Mouse (Mus musculus) forebrain, embryonic 16.5 days (tissue): Measurements from ENCODE around the gene Aff4. TPM values are rescaled to one million over a fixed set of nuclear protein-coding genes. Genes with fewer than 3 reads are reported as not detected.
"Not testable (repeated sequence)": the region's sequence is repeated elsewhere in the genome, so short reads cannot be mapped to it uniquely, and the experiment has no call there.

ENCODE experiments used
- ATAC-seq: fragments of 200-750 bp; cut with Nextera tagmentation; 2 replicates; pipeline ENCODE4 v1.8.0; 2017; ENCODE audit warnings: mild to moderate bottlenecking, moderate library complexity
- H3K27ac ChIP-seq: fragments of 300-500 bp; sonication (generic); 2 replicates; pipeline ENCODE4 v1.5.1; 2014; ENCODE audit warnings: low read length, control low read depth
- H3K27me3 ChIP-seq: fragments of 300-500 bp; sonication (generic); replicated peaks from 2 replicates; pipeline ENCODE4 v1.6.1; 2014; ENCODE audit warnings: low read length; ENCODE audit not compliant: control insufficient read depth, insufficient read depth
- H3K36me3 ChIP-seq: fragments of 300-500 bp; sonication (generic); 2 replicates; pipeline ENCODE4 v1.6.1; 2014; ENCODE audit not compliant: control insufficient read depth, insufficient read depth
- H3K4me1 ChIP-seq: fragments of 300-500 bp; sonication (generic); replicated peaks from 2 replicates; pipeline ENCODE4 v1.6.1; 2014; ENCODE audit warnings: low read length; ENCODE audit not compliant: control insufficient read depth, insufficient read depth
- H3K4me2 ChIP-seq: fragments of 300-500 bp; sonication (generic); 2 replicates; pipeline ENCODE4 v1.6.1; 2014; ENCODE audit warnings: mild to moderate bottlenecking, low read length, control low read depth
- H3K4me3 ChIP-seq: fragments of 300-500 bp; sonication (generic); replicated peaks from 2 replicates; pipeline ENCODE4 v1.5.1; 2014; ENCODE audit warnings: mild to moderate bottlenecking, low read length, control low read depth
- H3K9ac ChIP-seq: fragments of 300-500 bp; sonication (generic); replicated peaks from 2 replicates; pipeline ENCODE4 v1.6.1; 2014; ENCODE audit warnings: low read depth, low read length, control low read depth
- H3K9me3 ChIP-seq: fragments of 300-500 bp; sonication (generic); 2 replicates; pipeline ENCODE4 v1.6.1; 2016; ENCODE audit warnings: low read length; ENCODE audit not compliant: control insufficient read depth
- WGBS: fragments of 180-500 bp; shearing (Covaris S2); extraction: QIAGEN DNeasy Blood & Tissue Kit; methylation state at CpG from one replicate; pipeline ENCODE4 v1.1.7; 2014; 5-methylcytosine and 5-hydroxymethylcytosine counted together
- polyA plus RNA-seq: library from polyadenylated mRNA; unstranded; fragments of >200 nt; fragmentation: Nextera tagmentation; extraction: Ambion mirVana; gene quantifications from 2 replicates; pipeline ENCODE4 v1.2.1, GENCODE M21; 2015

Aff4 gene
- polyA plus RNA-seq, 1 experiment from 2014 or later: 62.0 TPM

DNA sequence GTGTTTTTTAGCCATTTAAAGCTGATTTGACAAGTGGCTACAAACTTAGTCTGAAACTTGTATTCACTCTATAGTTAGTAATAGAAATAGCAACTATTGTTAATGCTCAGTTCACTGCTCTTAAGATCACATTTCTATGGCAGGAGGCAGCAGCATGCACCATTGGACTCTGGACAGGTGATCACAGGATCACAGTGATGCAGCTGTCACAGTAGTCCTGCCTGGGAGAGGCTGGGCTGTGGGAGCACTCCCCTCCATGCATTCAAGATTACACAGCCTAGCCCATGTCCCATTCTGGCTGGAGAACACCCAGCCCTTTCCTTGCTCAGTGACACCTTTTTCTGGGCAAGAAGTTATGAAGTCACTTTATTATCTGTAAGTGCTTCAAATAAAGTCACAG, 67.4 kb downstream of the Aff4 start:
- H3K9ac ChIP-seq: no peak overlapping the region
- H3K27me3 ChIP-seq: no peaks in the 10 kb centered on the region
- no peak overlapping the region for H3K27ac ChIP-seq
- H3K4me1 ChIP-seq: no peaks in the 10 kb centered on the region
- no peak for ATAC-seq
- H3K9me3 ChIP-seq: no peaks in the 10 kb centered on the region
- no peak overlapping the region for H3K4me2 ChIP-seq
- no peak overlapping the region for H3K4me3 ChIP-seq
- peaks cover 47% of the 10 kb centered on the region for H3K36me3 ChIP-seq

DNA sequence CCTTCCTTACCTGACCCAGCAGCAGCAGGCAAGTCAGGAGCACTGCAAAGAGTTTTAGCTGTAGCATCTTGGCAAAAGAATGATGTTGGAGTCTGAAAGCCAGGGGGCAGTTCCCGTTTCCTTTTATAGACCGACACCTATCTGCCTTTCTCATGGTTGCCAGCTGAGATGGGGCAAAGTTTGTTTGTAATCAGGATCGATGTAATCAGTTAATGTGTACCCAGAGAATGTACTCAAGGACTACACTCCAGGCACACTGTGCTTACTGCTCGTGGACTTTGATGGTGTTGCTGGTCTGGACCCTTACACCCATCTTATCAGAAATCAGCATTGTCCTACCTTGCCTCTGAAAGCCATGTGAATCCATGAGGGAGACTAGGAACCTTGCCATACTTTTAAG, 72.4 kb downstream of the Aff4 start, which contains the start of gene Leap2:
Leap2 (minus strand) TSS at position 135 of the 400 bp plus-strand sequence.
- no peak within 1 kb of the TSS for H3K4me3 ChIP-seq
- no peaks in the 10 kb centered on the region for H3K27me3 ChIP-seq
- H3K9me3 ChIP-seq: no peaks in the 10 kb centered on the region
- no peak within 1 kb of the TSS for H3K4me2 ChIP-seq
- H3K36me3 ChIP-seq: peaks cover 17% of the 10 kb centered on the region
- no peaks in the 10 kb centered on the region for H3K4me1 ChIP-seq
- 88% methylated on average over 4 of the region's 4 CpGs for WGBS
- no peak within 1 kb of the TSS for H3K9ac ChIP-seq
- H3K27ac ChIP-seq: no peak within 1 kb of the TSS
- no peak for ATAC-seq

DNA sequence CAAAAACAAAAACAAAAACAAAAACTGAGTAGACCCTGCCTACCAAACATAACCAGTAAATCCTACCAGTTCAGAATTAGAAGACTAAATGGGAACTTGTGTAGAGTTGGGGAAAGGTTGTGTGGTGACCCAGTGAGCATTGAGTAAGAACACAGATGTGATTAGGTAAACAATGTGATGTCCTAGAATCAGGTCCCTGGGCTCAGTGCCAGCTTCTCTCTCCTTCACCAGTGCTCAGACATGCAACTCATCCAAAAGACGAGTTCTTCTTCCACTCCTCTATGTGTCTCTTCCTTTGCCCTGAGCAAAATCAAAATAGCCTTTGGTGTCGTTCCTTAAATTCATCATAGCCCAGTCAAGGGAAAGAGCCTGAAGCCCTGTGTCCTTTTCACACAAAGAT, 74.2 kb downstream of the Aff4 start:
- no peak for ATAC-seq
- Histone ChIP-seq H3K4me3 (no peak overlapping the region), H3K4me1 (peaks cover 7% of the 10 kb centered on the region), H3K36me3 (peaks cover 10% of the 10 kb centered on the region; the same call in 1 of the 2 replicates), H3K9me3 (no peaks in the 10 kb centered on the region), H3K9ac (no peak overlapping the region), H3K27ac (no peak overlapping the region), H3K4me2 (no peak overlapping the region), H3K27me3 (no peaks in the 10 kb centered on the region)
- 81% methylated on average over 2 of the region's 2 CpGs for WGBS

DNA sequence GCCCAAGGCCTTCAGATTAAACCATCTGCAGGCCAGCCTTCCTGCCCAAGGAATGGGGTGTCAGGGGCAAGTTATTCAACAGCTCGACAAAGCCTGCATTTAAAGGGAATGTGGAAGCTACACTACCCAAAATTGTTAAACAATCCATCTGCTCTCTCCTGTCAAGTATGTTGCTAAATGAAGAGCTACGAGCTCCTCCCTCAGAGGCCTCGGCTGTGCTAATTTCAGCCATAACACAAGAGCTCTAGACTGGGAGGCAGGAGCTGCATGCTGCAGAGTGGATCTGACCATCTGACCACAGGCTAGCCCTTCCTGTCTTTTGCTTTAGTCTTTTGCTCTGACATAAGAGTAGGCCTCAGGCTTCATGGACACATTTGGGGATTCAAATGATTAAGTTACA, 74.6 kb downstream of the Aff4 start:
- Histone ChIP-seq H3K4me2 (no peak overlapping the region), H3K4me1 (peaks cover 10% of the 10 kb centered on the region), H3K9me3 (no peaks in the 10 kb centered on the region), H3K27me3 (no peaks in the 10 kb centered on the region), H3K27ac (no peak overlapping the region), H3K36me3 (peaks cover 7% of the 10 kb centered on the region; the same call in 1 of the 2 replicates), H3K9ac (no peak overlapping the region), H3K4me3 (no peak overlapping the region)
- ATAC-seq: no peak
- 87% methylated on average over 3 of the region's 3 CpGs for WGBS

DNA sequence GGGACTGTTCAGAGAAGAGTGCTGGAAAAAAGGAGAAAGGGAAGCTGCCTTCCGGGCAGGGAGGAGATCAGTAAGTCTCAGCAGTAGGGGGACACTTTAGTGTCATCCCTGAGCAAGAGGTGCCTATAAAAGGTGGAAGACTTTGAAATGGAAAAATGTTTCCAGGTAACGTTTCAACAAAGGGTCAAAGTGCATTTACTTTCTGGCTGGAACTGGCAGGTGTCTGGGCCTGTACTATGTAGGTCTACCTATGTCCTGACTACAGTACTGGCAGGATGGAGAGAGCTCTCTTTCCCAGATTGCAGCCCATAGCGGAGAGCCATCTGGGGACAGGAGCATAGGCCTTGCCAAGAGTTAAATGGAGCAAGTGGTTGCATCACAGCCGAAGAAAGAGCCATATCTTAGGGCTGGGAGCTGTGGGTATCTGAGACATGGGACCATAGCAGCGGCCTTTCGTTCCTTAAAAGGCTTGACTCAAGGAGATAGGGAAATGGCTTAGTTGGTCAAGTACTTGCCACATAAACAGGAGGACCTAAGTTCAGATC, 75.2 kb downstream of the Aff4 start:
- H3K4me1 ChIP-seq: peaks cover 10% of the 10 kb centered on the region
- no peak overlapping the region for H3K4me2 ChIP-seq
- H3K9ac ChIP-seq: no peak overlapping the region
- no peak overlapping the region for H3K4me3 ChIP-seq
- no peak for ATAC-seq
- no peaks in the 10 kb centered on the region for H3K27me3 ChIP-seq
- peaks cover 6% of the 10 kb centered on the region; the same call in 1 of the 2 replicates for H3K36me3 ChIP-seq
- no peak overlapping the region for H3K27ac ChIP-seq
- 85% methylated on average over 6 of the region's 6 CpGs for WGBS
- H3K9me3 ChIP-seq: no peaks in the 10 kb centered on the region

GRCm38 (mm10) chr11:53426914-53427313, 76.3 kb downstream of the Aff4 start:
- H3K36me3 ChIP-seq, H3K27me3 ChIP-seq, ATAC-seq, H3K4me2 ChIP-seq, H3K9me3 ChIP-seq, H3K27ac ChIP-seq, H3K9ac ChIP-seq, H3K4me3 ChIP-seq: not testable (repeated sequence)
- WGBS: 94% methylated on average over 3 of the region's 3 CpGs
- peaks cover 15% of the 10 kb centered on the region for H3K4me1 ChIP-seq

- Histone ChIP-seq H3K27ac (no peak overlapping the region), H3K9ac (no peak overlapping the region), H3K27me3 (no peaks in the 10 kb centered on the region), H3K4me2 (no peak overlapping the region), H3K4me3 (no peak overlapping the region), H3K36me3 (peaks cover 6% of the 10 kb centered on the region; the same call in 1 of the 2 replicates), H3K9me3 (no peaks in the 10 kb centered on the region), H3K4me1 (peaks cover 15% of the 10 kb centered on the region)
- 98% methylated on average over 3 of the region's 3 CpGs for WGBS
- ATAC-seq: no peak
Observed at GRCm38 (mm10) chr11:53427993-53428715, 77.5 kb downstream of the Aff4 start.

DNA sequence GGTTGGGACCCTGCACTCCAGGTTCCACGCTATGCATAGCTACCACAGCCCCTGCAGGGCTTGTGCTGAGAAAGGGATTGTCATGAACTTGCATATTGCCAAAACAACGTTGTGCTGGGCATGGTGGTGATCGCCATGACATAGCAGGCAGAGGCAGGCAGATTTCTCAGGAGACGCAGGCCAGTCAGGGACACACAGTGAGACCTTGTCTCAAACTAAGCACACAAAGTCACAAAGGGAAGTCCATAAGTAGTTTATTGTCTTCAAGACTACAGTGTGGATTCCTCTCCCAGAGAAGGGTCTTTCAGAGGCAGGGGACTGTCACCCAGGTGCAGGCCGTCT, 78.1 kb downstream of the Aff4 start:
- no peak overlapping the region for H3K4me3 ChIP-seq
- H3K4me1 ChIP-seq: peaks cover 15% of the 10 kb centered on the region
- no peak overlapping the region for H3K27ac ChIP-seq
- H3K36me3 ChIP-seq: peaks cover 6% of the 10 kb centered on the region; the same call in 1 of the 2 replicates
- no peak for ATAC-seq
- no peak overlapping the region for H3K9ac ChIP-seq
- 97% methylated on average over 5 of the region's 5 CpGs for WGBS
- H3K4me2 ChIP-seq: no peak overlapping the region
- H3K9me3 ChIP-seq: no peaks in the 10 kb centered on the region
- H3K27me3 ChIP-seq: no peaks in the 10 kb centered on the region

DNA sequence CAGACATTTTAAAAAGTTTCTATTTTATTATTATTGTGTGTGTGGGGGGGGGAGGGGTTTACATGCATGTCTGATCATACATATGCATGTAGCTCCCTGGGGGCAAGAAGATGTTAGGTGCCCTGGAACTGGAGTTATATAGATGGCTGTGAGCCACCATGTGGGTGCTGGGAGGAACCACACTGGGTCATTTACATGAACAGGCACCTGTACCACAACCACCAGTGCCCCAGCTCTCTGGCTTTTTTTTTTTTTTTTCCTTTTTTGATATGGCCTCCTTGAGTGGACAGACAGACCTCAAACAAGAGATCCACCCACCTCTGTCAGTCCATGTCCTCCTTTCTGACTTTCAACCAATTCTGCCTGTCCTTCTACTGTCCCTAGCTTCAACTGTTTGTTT, 78.5 kb downstream of the Aff4 start:
- H3K9me3 ChIP-seq: no peaks in the 10 kb centered on the region
- no peak overlapping the region; the same call in 1 of the 2 replicates for H3K4me2 ChIP-seq
- peaks cover 6% of the 10 kb centered on the region; the same call in 1 of the 2 replicates for H3K36me3 ChIP-seq
- ATAC-seq: no peak
- H3K4me3 ChIP-seq: no peak overlapping the region
- H3K27ac ChIP-seq: no peak overlapping the region
- H3K27me3 ChIP-seq: no peaks in the 10 kb centered on the region
- H3K9ac ChIP-seq: no peak overlapping the region
- peaks cover 15% of the 10 kb centered on the region for H3K4me1 ChIP-seq
